Mouse (Mus musculus) Muller cell, postnatal 12 days (primary cell): Measurements from ENCODE around the gene Zfp207.
"Not testable (repeated sequence)": the region's sequence is repeated elsewhere in the genome, so short reads cannot be mapped to it uniquely, and the experiment has no call there.

ENCODE experiments used
- DNase-seq: peaks from one replicate; pipeline ENCODE4 v3.0.0-alpha.2; 2015; ENCODE audit errors: inconsistent ontology term

The Zfp207 gene

GRCm38 (mm10) chr11:80410377-80410776 is 27.3 kb downstream of the Zfp207 start:
- no peak for DNase-seq

- DNase-seq, result peak; percentile 32
Observed at GRCm38 (mm10) chr11:80417085-80417484, 34.0 kb downstream of the Zfp207 start.

- DNase-seq, result no peak
Observed at GRCm38 (mm10) chr11:80419743-80420142, 36.7 kb downstream of the Zfp207 start.

- no peak for DNase-seq
Observed at GRCm38 (mm10) chr11:80420202-80420984, 37.3 kb downstream of the Zfp207 start.

GRCm38 (mm10) chr11:80421421-80422047 is 38.5 kb downstream of the Zfp207 start:
- no peak for DNase-seq

DNA sequence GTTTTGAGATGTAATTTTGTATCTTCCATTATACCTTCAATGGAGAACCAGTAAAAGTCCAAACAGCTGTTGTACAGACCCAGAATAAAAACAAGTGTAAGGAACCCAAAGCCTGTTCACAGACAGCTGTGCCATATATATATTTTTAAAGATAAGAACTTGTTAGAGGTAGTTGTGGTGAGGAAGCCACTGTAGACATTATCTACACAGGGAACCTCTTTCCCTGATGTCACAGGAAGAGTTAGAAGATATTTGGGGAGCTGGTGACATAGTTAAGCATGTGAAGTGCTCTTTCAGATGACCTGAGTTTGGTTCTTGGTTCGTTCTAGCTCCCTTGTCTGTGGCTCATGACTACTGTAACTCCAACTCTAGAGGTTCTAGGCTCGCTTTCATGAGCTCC is 41.6 kb downstream of the Zfp207 start:
- DNase-seq, result no peak

DNA sequence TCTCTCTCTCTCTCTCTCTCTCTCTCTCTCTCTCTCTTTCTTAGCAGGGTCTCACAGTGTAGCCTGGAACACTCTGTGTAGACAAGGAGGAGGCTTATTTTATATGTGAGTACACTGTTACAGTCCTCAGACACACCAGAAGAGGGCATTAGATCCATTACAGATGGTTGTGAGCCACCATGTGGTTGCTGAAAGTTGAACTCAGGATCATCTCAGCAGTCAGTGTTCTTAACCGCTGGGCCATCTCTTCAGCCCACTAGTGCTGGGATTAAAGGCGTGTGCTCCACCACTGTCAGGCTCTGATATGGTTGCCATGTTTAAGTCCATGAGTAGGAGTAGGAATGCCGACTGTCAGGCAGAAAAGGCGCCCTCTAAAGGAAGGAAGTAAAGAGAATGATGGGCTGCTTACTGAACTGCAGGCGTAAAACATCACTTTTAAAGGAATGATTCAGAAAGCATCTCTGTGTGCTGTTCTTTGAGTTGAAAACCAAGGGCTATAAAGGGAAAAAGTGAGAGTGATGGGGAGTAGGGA is 42.2 kb downstream of the Zfp207 start:
- DNase-seq, result no peak

DNA sequence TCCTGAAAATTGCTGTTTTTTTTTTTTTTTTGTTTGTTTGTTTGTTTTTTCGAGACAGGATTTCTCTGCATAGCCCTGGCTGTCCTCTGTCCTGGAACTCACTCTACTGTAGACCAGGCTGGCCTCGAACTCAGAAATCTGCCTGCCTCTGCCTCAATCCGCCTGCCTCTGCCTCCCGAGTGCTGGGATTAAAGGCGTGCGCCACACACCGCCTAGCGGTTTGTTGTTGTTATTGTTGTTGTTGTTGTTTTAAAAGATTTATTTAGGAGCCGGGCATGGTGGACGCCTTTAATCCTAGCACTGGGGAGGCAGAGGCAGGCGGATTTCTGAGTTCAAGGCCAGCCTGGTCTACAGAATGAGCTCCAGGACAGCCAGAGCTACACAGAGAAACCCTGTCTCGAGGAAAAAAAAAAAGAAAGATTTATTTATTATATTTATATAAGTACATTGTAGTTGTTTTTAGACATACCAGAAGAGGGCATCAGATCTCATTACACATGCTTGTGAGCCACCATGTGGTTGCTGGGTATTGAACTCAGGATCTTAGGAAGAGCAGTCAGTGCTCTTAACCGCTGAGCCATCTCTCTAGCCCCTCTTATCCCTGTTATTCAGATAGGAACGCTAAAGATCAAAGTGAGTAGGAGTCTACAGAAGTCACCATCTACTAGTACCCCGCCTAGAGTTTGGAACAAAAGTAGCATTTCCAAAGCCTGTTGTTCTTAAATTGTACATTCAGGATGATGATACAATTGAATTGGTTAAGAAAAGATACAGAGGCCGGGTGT is 43.1 kb downstream of the Zfp207 start:
- DNase-seq, result not testable (repeated sequence)

GRCm38 (mm10) chr11:80428381-80429008 is 45.4 kb downstream of the Zfp207 start, which contains the start of gene Psmd11:
Gene Psmd11, plus strand, starts transcription at chr11:80428615.
- peak; percentile 98 for DNase-seq

GRCm38 (mm10) chr11:80429009-80429475 is 46.0 kb downstream of the Zfp207 start:
- peak; percentile 57 for DNase-seq

DNA sequence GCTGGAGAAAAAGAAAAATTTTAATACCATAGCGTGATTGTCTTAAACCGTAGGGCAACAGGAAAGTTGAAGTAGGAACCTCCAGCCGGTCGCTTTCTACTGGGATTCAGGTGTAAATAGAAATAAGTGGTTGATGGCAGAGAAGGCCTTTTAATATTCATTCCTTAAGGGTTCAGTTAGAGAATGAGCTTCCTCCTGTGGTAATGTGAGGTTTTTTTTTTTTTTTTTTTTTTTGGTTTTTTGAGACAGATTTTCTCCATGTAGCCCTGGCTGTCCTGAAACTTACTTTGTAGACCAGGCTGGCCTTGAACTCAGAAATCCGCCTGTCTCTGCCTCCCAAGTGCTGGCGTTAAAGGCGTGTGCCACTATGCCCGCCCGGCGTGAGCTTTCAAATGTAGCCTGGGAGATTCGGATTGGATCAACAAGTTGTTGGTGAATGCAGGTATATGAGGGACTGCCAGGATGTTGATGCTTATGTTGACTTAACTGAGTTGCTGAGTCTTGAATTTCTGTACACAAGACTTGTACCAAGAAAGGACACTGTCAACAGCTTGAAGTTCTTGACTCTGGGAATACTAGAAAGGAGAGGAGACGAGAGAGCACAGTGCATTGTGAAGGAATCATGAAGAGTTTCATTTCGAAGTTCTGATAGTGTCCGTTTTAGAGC is 46.6 kb downstream of the Zfp207 start:
- DNase-seq, result no peak

DNA sequence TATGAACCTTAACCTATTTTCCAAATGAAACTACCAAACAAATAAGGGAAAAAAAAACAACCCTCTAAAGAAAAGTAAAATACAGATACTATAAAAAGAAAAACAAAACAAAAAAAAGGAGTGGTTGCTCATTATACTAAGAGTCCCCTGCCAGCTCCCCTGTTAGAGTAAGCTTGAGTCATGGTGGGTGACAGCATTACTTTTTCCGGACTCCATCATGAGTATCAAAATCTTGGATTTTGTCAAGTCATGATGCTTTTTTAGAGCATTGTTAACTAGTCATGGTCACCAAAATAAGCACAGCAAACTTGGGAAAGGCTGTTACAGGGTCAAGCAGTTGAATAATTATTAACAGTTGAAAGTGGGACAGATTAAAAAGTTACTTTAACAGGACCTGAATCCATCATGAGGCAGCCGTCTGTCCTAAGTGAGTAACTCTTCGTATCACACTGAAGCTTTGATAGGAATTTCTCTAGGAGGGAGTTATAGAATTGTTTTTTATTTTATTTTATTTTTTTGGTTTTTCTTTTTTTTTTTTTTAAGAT is 47.4 kb downstream of the Zfp207 start:
- DNase-seq, result peak; percentile 11

DNA sequence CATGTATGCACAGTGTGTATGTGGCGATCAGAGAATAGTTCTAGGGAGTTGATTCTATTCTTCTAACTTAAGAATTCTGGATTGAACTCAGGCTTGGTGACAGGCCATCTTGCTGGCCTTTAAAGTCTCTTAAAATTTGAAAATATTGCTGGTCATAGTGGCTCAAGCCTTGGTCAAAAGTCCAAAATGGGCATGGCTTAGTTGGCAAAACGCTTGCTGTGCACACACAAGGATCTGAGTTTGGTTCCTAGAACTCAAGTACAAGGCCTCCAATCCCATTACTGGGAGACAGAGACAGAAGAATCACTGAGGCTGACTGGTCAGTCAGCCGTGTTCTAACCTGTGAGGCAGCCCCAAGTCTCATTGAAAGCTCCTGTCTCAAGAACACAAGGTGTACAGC is 63.8 kb downstream of the Zfp207 start:
- DNase-seq, result no peak

GRCm38 (mm10) chr11:80449859-80450258 is 66.8 kb downstream of the Zfp207 start:
- no peak for DNase-seq

DNA sequence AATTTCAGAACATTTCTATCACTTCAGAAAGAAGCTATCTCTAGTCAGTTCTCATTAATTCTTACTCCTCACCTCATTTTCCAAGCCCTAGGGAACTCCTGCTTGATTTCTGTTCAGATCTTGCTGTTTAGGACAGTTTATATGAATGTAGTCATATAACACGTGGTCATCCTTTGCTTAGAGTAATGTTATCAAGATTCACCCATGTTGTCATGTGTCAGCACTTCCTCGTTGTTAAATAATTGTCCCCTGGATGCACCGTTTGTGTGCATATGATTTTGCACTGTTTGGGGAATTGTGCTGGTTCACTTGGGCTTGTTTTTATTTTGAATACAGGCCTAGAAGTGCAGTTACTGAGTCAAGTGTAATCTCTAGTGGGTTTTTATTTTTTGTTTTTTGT is 69.2 kb downstream of the Zfp207 start:
- DNase-seq, result no peak

GRCm38 (mm10) chr11:80453198-80453597 is 70.1 kb downstream of the Zfp207 start:
- no peak for DNase-seq
